Mouse (Mus musculus): ENCODE results near the gene Nol3.

- TF ChIP-seq CTCF (IDR thresholded peaks at IDR 0.05; ENCODE audit: insufficient read depth, low read depth, low read length): no peak
- no peak for TF ChIP-seq POLR2A (IDR thresholded peaks at IDR 0.05; ENCODE audit: insufficient read depth, low read depth, low read length)
These were observed 23.0 kb upstream of the Nol3 start for GRCm38 (mm10) chr8:105252680-105253537.
